Mouse (Mus musculus) lung, embryonic 14.5 days (tissue): ENCODE measurements at regions not wholly inside any gene's neighbourhood (a gene's known extent, or its start where the extent isn't known, plus 50 kb on each side); places are given as distances from the start of the nearest gene placed in this dataset.

Experiments used
- ATAC-seq: fragments of 200-750 bp; cut with Nextera tagmentation; 2 replicates; pipeline ENCODE4 v1.8.0; 2017; ENCODE audit warnings: mild to moderate bottlenecking, moderate TSS enrichment, moderate library complexity; ENCODE audit not compliant: insufficient read depth
- DNase-seq: peaks from one replicate; pipeline ENCODE4 v3.0.0-alpha.2; 2015
- H3K27ac ChIP-seq: fragments of 300-500 bp; sonication (generic); 2 replicates; pipeline ENCODE4 v1.5.1; 2014; ENCODE audit warnings: low read depth, mild to moderate bottlenecking, moderate library complexity
- H3K27me3 ChIP-seq: fragments of 300-500 bp; sonication (generic); 2 replicates; pipeline ENCODE4 v1.6.1; 2014; ENCODE audit warnings: low read length, control low read depth; ENCODE audit not compliant: insufficient read depth
- H3K36me3 ChIP-seq: fragments of 300-500 bp; sonication (generic); 2 replicates; pipeline ENCODE4 v1.6.1; 2014; ENCODE audit warnings: control low read depth; ENCODE audit not compliant: insufficient read depth
- H3K4me1 ChIP-seq: fragments of 300-500 bp; sonication (generic); 2 replicates; pipeline ENCODE4 v1.6.1; 2014; ENCODE audit warnings: antibody characterized with exemption, control low read depth; ENCODE audit not compliant: insufficient read depth
- H3K4me2 ChIP-seq: fragments of 300-500 bp; sonication (generic); 2 replicates; pipeline ENCODE4 v1.6.1; 2014; ENCODE audit warnings: mild to moderate bottlenecking
- H3K4me3 ChIP-seq: fragments of 300-500 bp; sonication (generic); 2 replicates; pipeline ENCODE4 v1.5.1; 2014; ENCODE audit warnings: low read depth, low read length
- H3K9ac ChIP-seq: fragments of 300-500 bp; sonication (generic); 2 replicates; pipeline ENCODE4 v1.6.1; 2014
- H3K9me3 ChIP-seq: fragments of 300-500 bp; sonication (generic); 2 replicates; pipeline ENCODE4 v1.6.1; 2016; ENCODE audit warnings: low read depth, low read length, control low read depth
- CTCF ChIP-seq: IDR thresholded peaks from 2 replicates; pipeline ENCODE4 v1.5.1; 2016; ENCODE audit warnings: antibody characterized with exemption, low read depth
- WGBS: fragments of 180-500 bp; shearing (Covaris S2); extraction: QIAGEN DNeasy Blood & Tissue Kit; methylation state at CpG from one replicate; pipeline ENCODE4 v1.1.7; 2014; 5-methylcytosine and 5-hydroxymethylcytosine counted together

GRCm38 (mm10) chr17:79498321-79498720 is 113.3 kb upstream of the Rmdn2 start:
- WGBS: 89% methylated on average over 9 of the region's 9 CpGs
- no peak overlapping the region for H3K4me2 ChIP-seq
- H3K9me3 ChIP-seq: no peaks in the 10 kb centered on the region
- H3K4me3 ChIP-seq: no peak overlapping the region
- DNase-seq (no peak), ATAC-seq (no peak)
- no peak overlapping the region for H3K27ac ChIP-seq
- no peak overlapping the region for H3K9ac ChIP-seq
- no peaks in the 10 kb centered on the region for H3K36me3 ChIP-seq
- no peaks in the 10 kb centered on the region for H3K27me3 ChIP-seq
- TF ChIP-seq CTCF: no peak
- H3K4me1 ChIP-seq: 0 out of 2 replicates have a peak, but pooled peaks cover 3% of the 10 kb centered on the region

- Histone ChIP-seq H3K9me3 (no peaks in the 10 kb centered on the region), H3K4me2 (no peak overlapping the region), H3K27ac (no peak overlapping the region), H3K4me3 (no peak overlapping the region), H3K4me1 (0 out of 2 replicates have a peak, but pooled peaks cover 3% of the 10 kb centered on the region), H3K9ac (no peak overlapping the region), H3K36me3 (no peaks in the 10 kb centered on the region), H3K27me3 (no peaks in the 10 kb centered on the region)
- DNase-seq (no peak), ATAC-seq (no peak)
- TF ChIP-seq CTCF: no peak
- 76% methylated on average over 1 of the region's 1 CpGs for WGBS
These were observed 110.6 kb upstream of the Rmdn2 start for GRCm38 (mm10) chr17:79501031-79501474.

GRCm38 (mm10) chr17:79501926-79502325 is 109.7 kb upstream of the Rmdn2 start:
- H3K4me3 ChIP-seq: no peak overlapping the region
- no peak for TF ChIP-seq CTCF

GRCm38 (mm10) chr17:79503037-79503436 is 108.6 kb upstream of the Rmdn2 start:
- Histone ChIP-seq H3K27ac (no peak overlapping the region), H3K9ac (no peak overlapping the region), H3K4me2 (no peak overlapping the region), H3K9me3 (no peaks in the 10 kb centered on the region), H3K36me3 (no peaks in the 10 kb centered on the region), H3K4me3 (no peak overlapping the region), H3K4me1 (0 out of 2 replicates have a peak, but pooled peaks cover 3% of the 10 kb centered on the region), H3K27me3 (no peaks in the 10 kb centered on the region)
- DNase-seq (no peak), ATAC-seq (no peak)
- WGBS: 92% methylated on average over 2 of the region's 2 CpGs
- no peak for TF ChIP-seq CTCF

More at GRCm38 (mm10) chr17:79501926-79502325, 109.7 kb upstream of the Rmdn2 start:
- H3K4me2 ChIP-seq: no peak overlapping the region
- no peak overlapping the region for H3K9ac ChIP-seq
- no peaks in the 10 kb centered on the region for H3K9me3 ChIP-seq
- no peaks in the 10 kb centered on the region for H3K27me3 ChIP-seq
- no peak for ATAC-seq
- 0 out of 2 replicates have a peak, but pooled peaks cover 3% of the 10 kb centered on the region for H3K4me1 ChIP-seq
- no peaks in the 10 kb centered on the region for H3K36me3 ChIP-seq
- no peak for DNase-seq
- WGBS: 84% methylated on average over 2 of the region's 2 CpGs
- H3K27ac ChIP-seq: no peak overlapping the region

GRCm38 (mm10) chr17:79504209-79504608 is 107.5 kb upstream of the Rmdn2 start:
- ATAC-seq (no peak), DNase-seq (no peak)
- no peak for TF ChIP-seq CTCF
- Histone ChIP-seq H3K36me3 (no peaks in the 10 kb centered on the region), H3K9me3 (no peaks in the 10 kb centered on the region), H3K4me1 (peaks cover 3% of the 10 kb centered on the region), H3K4me2 (no peak overlapping the region), H3K27me3 (no peaks in the 10 kb centered on the region), H3K9ac (no peak overlapping the region), H3K27ac (no peak overlapping the region), H3K4me3 (no peak overlapping the region)
- 93% methylated on average over 3 of the region's 3 CpGs for WGBS

GRCm38 (mm10) chr17:79505565-79505964 is 106.1 kb upstream of the Rmdn2 start:
- Histone ChIP-seq H3K4me1 (peaks cover 16% of the 10 kb centered on the region), H3K9ac (no peak overlapping the region), H3K9me3 (no peaks in the 10 kb centered on the region), H3K36me3 (no peaks in the 10 kb centered on the region), H3K4me3 (no peak overlapping the region), H3K4me2 (no peak overlapping the region), H3K27me3 (no peaks in the 10 kb centered on the region), H3K27ac (no peak overlapping the region)
- TF ChIP-seq CTCF: no peak
- WGBS: 93% methylated on average over 1 of the region's 1 CpGs
- ATAC-seq (no peak), DNase-seq (no peak)

- H3K9ac ChIP-seq: no peak overlapping the region
- H3K4me1 ChIP-seq: peaks cover 18% of the 10 kb centered on the region
- no peak overlapping the region for H3K4me3 ChIP-seq
- peak overlapping the region; percentile 16; the same call in 1 of the 2 replicates for H3K27ac ChIP-seq
- 38% methylated on average over 8 of the region's 8 CpGs for WGBS
- no peaks in the 10 kb centered on the region for H3K9me3 ChIP-seq
- no peaks in the 10 kb centered on the region for H3K27me3 ChIP-seq
- no peak for TF ChIP-seq CTCF
- ATAC-seq (peak; percentile 48; the same call in 1 of the 2 replicates), DNase-seq (peak; percentile 73)
- no peak overlapping the region for H3K4me2 ChIP-seq
- H3K36me3 ChIP-seq: no peaks in the 10 kb centered on the region
These were observed 102.4 kb upstream of the Rmdn2 start for GRCm38 (mm10) chr17:79509281-79509680.
